26 mouse cellular contexts compared by ENCODE assay signal in genomic region chr6:5222080-5222479, GRCm38 (mm10). TPM values are rescaled to one million over a fixed set of nuclear protein-coding genes. Genes with fewer than 3 reads are reported as not detected.
DNase-seq lines count a peak whose midpoint lies in the region; ATAC-seq and TF ChIP-seq lines count a peak whose summit lies in the region.
"Had no signal": no experiment of that assay in that cellular context is flagged by ENCODE, and none has a peak within 500 bp of the region (broad histone marks: within the 10 kb centered on the region; RNA-seq: fewer than 3 reads in every experiment).

No protein-coding gene starts in this region.

- no peak for TF ChIP-seq EP300 in liver, embryonic 14.5 days (IDR thresholded peaks at IDR 0.05; ENCODE audit: low read depth)

- H3K4me3 ChIP-seq in embryonic facial prominence, embryonic 14.5 days (ENCODE audit: low read depth, low read length) = no peak overlapping the region
- peak overlapping the region; percentile 56; the same call in 1 of the 2 replicates for H3K4me3 ChIP-seq in liver, adult 2 months (ENCODE audit: insufficient read depth, low read depth, low read length)
- H3K4me3 ChIP-seq in liver, embryonic 14.5 days (ENCODE audit: insufficient read depth in 1 of 2, low read depth in 2 of 2, low read length in 2 of 2) = no peak overlapping the region
- H3K4me3 ChIP-seq: embryonic facial prominence, embryonic 13.5 days; forebrain, embryonic 13.5 days; gastrocnemius, adult 2 months; heart, embryonic 10.5 days; hindbrain, embryonic 12.5 days had no signal

- H3K9me3 ChIP-seq in embryonic facial prominence, embryonic 14.5 days (ENCODE audit: control insufficient read depth, low read length) = no peaks in the 10 kb centered on the region
- no peaks in the 10 kb centered on the region for H3K9me3 ChIP-seq in liver, embryonic 14.5 days (ENCODE audit: control insufficient read depth, low read length)
- H3K9me3 ChIP-seq: embryonic facial prominence, embryonic 13.5 days; forebrain, embryonic 13.5 days; heart, embryonic 10.5 days; hindbrain, embryonic 12.5 days had no signal

- H3K9ac ChIP-seq in embryonic facial prominence, embryonic 14.5 days (ENCODE audit: low read depth, low read length) = no peak overlapping the region
- peak overlapping the region; percentile 86 for H3K9ac ChIP-seq in liver, adult 2 months (ENCODE audit: low read depth, low read length)
- no peak overlapping the region for H3K9ac ChIP-seq in liver, embryonic 14.5 days (replicated peaks)
- H3K9ac ChIP-seq: embryonic facial prominence, embryonic 13.5 days; forebrain, embryonic 13.5 days; hindbrain, embryonic 12.5 days had no signal

- H3K79me2 ChIP-seq in liver, adult 2 months (ENCODE audit: control insufficient read depth, insufficient read depth, low read length) = no peaks in the 10 kb centered on the region

- WGBS in embryonic facial prominence, embryonic 14.5 days = 52% methylated on average over 3 of the region's 3 CpGs
- 17% methylated on average over 3 of the region's 3 CpGs for WGBS in liver, adult 2 months
- WGBS in liver, embryonic 14.5 days (ENCODE audit: insufficient replicate concordance) = 75% methylated on average over 3 of the region's 3 CpGs

- H3K4me1 ChIP-seq in embryonic facial prominence, embryonic 14.5 days (ENCODE audit: control insufficient read depth, insufficient read depth, low read length) = no peaks in the 10 kb centered on the region
- peaks cover 19% of the 10 kb centered on the region for H3K4me1 ChIP-seq in liver, adult 2 months (ENCODE audit: control insufficient read depth, insufficient read depth, low read length)
- peaks cover 9% of the 10 kb centered on the region in 2 experiments for H3K4me1 ChIP-seq in liver, embryonic 14.5 days (replicated peaks; ENCODE audit: control insufficient read depth in 2 of 2, insufficient read depth in 2 of 2, low read length in 1 of 2)
- H3K4me1 ChIP-seq: forebrain, embryonic 13.5 days; heart, embryonic 10.5 days; hindbrain, embryonic 12.5 days had no signal

- no peak overlapping the region for H3K4me2 ChIP-seq in embryonic facial prominence, embryonic 14.5 days (ENCODE audit: low read depth, low read length)
- no peak overlapping the region for H3K4me2 ChIP-seq in liver, embryonic 14.5 days (ENCODE audit: low read depth)
- H3K4me2 ChIP-seq: embryonic facial prominence, embryonic 13.5 days; forebrain, embryonic 13.5 days; hindbrain, embryonic 12.5 days had no signal

- no peak for DNase-seq in embryonic facial prominence, embryonic 14.5 days (ENCODE audit: low spot score)
- peak; percentile 96 for DNase-seq in liver, adult 2 months (ENCODE audit: extremely low read depth, low read depth, low spot score)
- no peak for DNase-seq in liver, embryonic 14.5 days (ENCODE audit: low read depth in 3 of 3, low spot score in 3 of 3)
- no peak for DNase-seq in cerebellum, postnatal 10 days
- DNase-seq in T-cell, adult 2 months (ENCODE audit: low spot score) = no peak
- no peak for DNase-seq in thymus, postnatal 0 days (ENCODE audit: low spot score)
- DNase-seq: adrenal gland, adult 2 months; adrenal gland, postnatal 25 days; cerebellum, adult 2 months; cerebellum, postnatal 14 days; embryo, embryonic 11 days; gastrocnemius, adult 2 months; gastrocnemius, postnatal 25 days; heart, postnatal 10 days; heart, postnatal 4 days had no signal

- TF ChIP-seq POLR2A in liver, adult 2 months (IDR thresholded peaks at IDR 0.05; ENCODE audit: extremely low read depth, insufficient read depth, low read length) = no peak

- H3K27ac ChIP-seq in embryonic facial prominence, embryonic 14.5 days (replicated peaks; ENCODE audit: low read depth, low read length) = no peak overlapping the region
- peak overlapping the region; percentile 99 for H3K27ac ChIP-seq in liver, adult 2 months (replicated peaks; ENCODE audit: insufficient read depth, low read depth, low read length)
- no peak overlapping the region for H3K27ac ChIP-seq in liver, embryonic 14.5 days
- H3K27ac ChIP-seq: embryonic facial prominence, embryonic 13.5 days; forebrain, embryonic 13.5 days; gastrocnemius, adult 2 months; heart, embryonic 10.5 days; hindbrain, embryonic 12.5 days had no signal

- ATAC-seq in embryonic facial prominence, embryonic 14.5 days (ENCODE audit: low read depth) = peak; percentile 22; the same call in 1 of the 2 replicates
- peak; percentile 40; the same call in 1 of the 2 replicates for ATAC-seq in liver, embryonic 14.5 days (ENCODE audit: insufficient read depth)
- ATAC-seq: activated CD4-positive, CD25-positive, alpha-beta regulatory T cell, adult 4 months; forebrain, embryonic 13.5 days; hindbrain, embryonic 16.5 days; inflammation-experienced regulatory T-cells, adult 6 months had no signal

- no peaks in the 10 kb centered on the region for H3K36me3 ChIP-seq in embryonic facial prominence, embryonic 14.5 days (ENCODE audit: control insufficient read depth, insufficient read depth, low read length)
- peaks cover 9% of the 10 kb centered on the region for H3K36me3 ChIP-seq in liver, adult 2 months (ENCODE audit: control insufficient read depth, insufficient read depth, low read length)
- no peaks in the 10 kb centered on the region for H3K36me3 ChIP-seq in liver, embryonic 14.5 days (replicated peaks; ENCODE audit: control insufficient read depth, insufficient read depth, low read depth)
- H3K36me3 ChIP-seq: embryonic facial prominence, embryonic 13.5 days; hindbrain, embryonic 12.5 days had no signal

- TF ChIP-seq CTCF in liver, adult 2 months (IDR thresholded peaks at IDR 0.05; ENCODE audit: low read depth, low read length) = no peak
- TF ChIP-seq CTCF in liver, embryonic 14.5 days (IDR thresholded peaks at IDR 0.05; ENCODE audit: low read depth) = no peak

- no peaks in the 10 kb centered on the region for H3K27me3 ChIP-seq in embryonic facial prominence, embryonic 14.5 days (replicated peaks; ENCODE audit: control insufficient read depth, insufficient read depth, low read length)
- no peaks in the 10 kb centered on the region for H3K27me3 ChIP-seq in liver, adult 2 months (ENCODE audit: control insufficient read depth, insufficient read depth, low read length)
- H3K27me3 ChIP-seq in liver, embryonic 14.5 days (ENCODE audit: control insufficient read depth, insufficient read depth, low read length) = no peaks in the 10 kb centered on the region
- H3K27me3 ChIP-seq: embryonic facial prominence, embryonic 13.5 days; forebrain, embryonic 13.5 days; hindbrain, embryonic 12.5 days had no signal

RNA-seq across cellular contexts. Expression of gene Pon1, which starts 28.3 kb away (rescaled TPM):
- polyA plus RNA-seq in embryonic facial prominence, embryonic 14.5 days (2014; fragmentation: Nextera tagmentation; extraction: Ambion mirVana) = 2.5 and 3.9 TPM in 2 replicates
- 1,847 and 2,396 TPM in 2 replicates for total RNA-seq in liver, adult 2 months (2014; rRNA removed)
- polyA plus RNA-seq in liver, adult 2 months (2012; rRNA removed) = 549 and 587 TPM in 2 replicates
- polyA plus RNA-seq in liver, embryonic 14.5 days (2012; rRNA removed) = 1.9 and 2.0 TPM in 2 replicates
- 2.8 and 4.4 TPM in 2 replicates for polyA plus RNA-seq in liver, embryonic 14.5 days (2014; fragmentation: Nextera tagmentation; extraction: Ambion mirVana)
- not detected in 2 replicates for polyA plus RNA-seq in thymus, postnatal 0 days (2015; fragmentation: Nextera tagmentation; extraction: Ambion mirVana)
- total RNA-seq: common myeloid progenitor, adult 5-6 weeks; ES-E14; granulocyte monocyte progenitor cell, adult 5-6 weeks; heart, postnatal 4 days had no signal
- polyA plus RNA-seq: activated CD4-positive, CD25-positive, alpha-beta regulatory T cell, adult 4 months; cerebellum, adult 2 months; forebrain, embryonic 13.5 days; heart, embryonic 14.5 days; hindbrain, embryonic 12.5 days; inflammation-experienced regulatory T-cells, adult 6 months had no signal

RNA-seq across cellular contexts. Expression of gene Pon3, which starts 34.0 kb away (rescaled TPM):
- 11.8 and 14.0 TPM in 2 replicates for polyA plus RNA-seq in embryonic facial prominence, embryonic 14.5 days (2014; fragmentation: Nextera tagmentation; extraction: Ambion mirVana)
- total RNA-seq in liver, adult 2 months (2014; rRNA removed) = 136 and 148 TPM in 2 replicates
- 32.2 and 38.5 TPM in 2 replicates for polyA plus RNA-seq in liver, adult 2 months (2012; rRNA removed)
- polyA plus RNA-seq in liver, embryonic 14.5 days (2012; rRNA removed) = 6.2 and 8.5 TPM in 2 replicates
- 17.5 and 19.0 TPM in 2 replicates for polyA plus RNA-seq in liver, embryonic 14.5 days (2014; fragmentation: Nextera tagmentation; extraction: Ambion mirVana)
- polyA plus RNA-seq in thymus, postnatal 0 days (2015; fragmentation: Nextera tagmentation; extraction: Ambion mirVana) = 4.1 and 4.8 TPM in 2 replicates

Comparison
In these comparisons a context has a peak if more than half of its experiments do, and no peak if none do; other contexts are left out.
1. RNA of gene Pon1, which starts 28.3 kb away (polyA plus RNA-seq): 549 to 587 TPM in liver, adult 2 months; 1.9 to 4.4 TPM in liver, embryonic 14.5 days, 2.5 to 3.9 TPM in embryonic facial prominence, embryonic 14.5 days and not detected in thymus, postnatal 0 days; every median in the first group is over 100 times any median in the second.